Mouse (Mus musculus) ES-CJ7 (cell line): ENCODE data around the gene Zfp541.

Experiments used
- DNase-seq: peaks from one replicate; pipeline ENCODE4 v3.0.0; 2011; ENCODE audit warnings: low read depth, low spot score

Zfp541 gene

GRCm38 (mm10) chr7:16080581-16080980 lies 19.0 kb downstream of the Zfp541 start:
- DNase-seq: no peak

- DNase-seq: no peak
Measured at GRCm38 (mm10) chr7:16083361-16083760, 21.7 kb downstream of the Zfp541 start.

- DNase-seq: no peak
Measured at GRCm38 (mm10) chr7:16087587-16087986, 26.0 kb downstream of the Zfp541 start.

GRCm38 (mm10) chr7:16094592-16094991 lies 33.0 kb downstream of the Zfp541 start:
- DNase-seq: no peak

- DNase-seq: peak; percentile 100
Measured at GRCm38 (mm10) chr7:16098021-16099017, 36.7 kb downstream of the Zfp541 start, which contains the start of gene Napa. Napa (plus strand) TSS chr7:16098458.

- DNase-seq: no peak
Measured at GRCm38 (mm10) chr7:16099901-16100300, 38.3 kb downstream of the Zfp541 start.

- no peak for DNase-seq
Measured at GRCm38 (mm10) chr7:16101081-16101480, 39.5 kb downstream of the Zfp541 start.

- DNase-seq: no peak
Measured at GRCm38 (mm10) chr7:16101726-16102475, 40.3 kb downstream of the Zfp541 start.

- DNase-seq: no peak
Measured at GRCm38 (mm10) chr7:16102686-16103226, 41.1 kb downstream of the Zfp541 start.

GRCm38 (mm10) chr7:16103760-16104159 lies 42.1 kb downstream of the Zfp541 start:
- no peak for DNase-seq

- no peak for DNase-seq
Measured at GRCm38 (mm10) chr7:16104611-16105388, 43.2 kb downstream of the Zfp541 start.

GRCm38 (mm10) chr7:16108886-16109542 lies 47.4 kb downstream of the Zfp541 start:
- no peak for DNase-seq

GRCm38 (mm10) chr7:16110158-16110557 lies 48.5 kb downstream of the Zfp541 start:
- DNase-seq: no peak

GRCm38 (mm10) chr7:16111284-16112090 lies 49.9 kb downstream of the Zfp541 start:
- DNase-seq: no peak

GRCm38 (mm10) chr7:16116418-16116817 lies 54.8 kb downstream of the Zfp541 start:
- no peak for DNase-seq

GRCm38 (mm10) chr7:16117100-16117499 lies 55.5 kb downstream of the Zfp541 start:
- DNase-seq: no peak

- peak; percentile 94 for DNase-seq
Measured at GRCm38 (mm10) chr7:16119569-16120261, 58.1 kb downstream of the Zfp541 start, which contains the start of gene Kptn. Kptn (plus strand) TSS chr7:16119895.

- DNase-seq: no peak
Measured at GRCm38 (mm10) chr7:16120262-16120600, 58.6 kb downstream of the Zfp541 start.

- no peak for DNase-seq
Measured at GRCm38 (mm10) chr7:16125829-16126228, 64.2 kb downstream of the Zfp541 start.
